Mouse (Mus musculus) lung, embryonic 15.5 days (tissue): ENCODE measurements at regions not wholly inside any gene's neighbourhood (a gene's known extent, or its start where the extent isn't known, plus 50 kb on each side); places are given as distances from the start of the nearest gene placed in this dataset.
"Not testable (repeated sequence)": the region's sequence is repeated elsewhere in the genome, so short reads cannot be mapped to it uniquely, and the experiment has no call there.

Experiments
- ATAC-seq: fragments of 200-750 bp; cut with Nextera tagmentation; 2 replicates; pipeline ENCODE4 v1.8.0; 2017; ENCODE audit warnings: moderate number of reproducible peaks, borderline replicate concordance; ENCODE audit not compliant: low FRiP score, low TSS enrichment; ENCODE audit errors: extremely low read depth
- H3K27ac ChIP-seq: fragments of 300-500 bp; sonication (generic); 2 replicates; pipeline ENCODE4 v1.5.1; 2015; ENCODE audit warnings: moderate library complexity, mild to moderate bottlenecking, inconsistent platforms
- H3K27me3 ChIP-seq: fragments of 300-500 bp; sonication (generic); 2 replicates; pipeline ENCODE4 v1.6.1; 2015; ENCODE audit warnings: inconsistent platforms
- H3K36me3 ChIP-seq: fragments of 300-500 bp; sonication (generic); 2 replicates; pipeline ENCODE4 v1.6.1; 2015; ENCODE audit warnings: inconsistent platforms
- H3K4me1 ChIP-seq: fragments of 300-500 bp; sonication (generic); 2 replicates; pipeline ENCODE4 v1.6.1; 2015; ENCODE audit warnings: inconsistent platforms
- H3K4me2 ChIP-seq: fragments of 300-500 bp; sonication (generic); 2 replicates; pipeline ENCODE4 v1.6.1; 2015; ENCODE audit warnings: inconsistent platforms, mild to moderate bottlenecking, moderate library complexity
- H3K4me3 ChIP-seq: fragments of 300-500 bp; sonication (generic); 2 replicates; pipeline ENCODE4 v1.5.1; 2015; ENCODE audit warnings: mild to moderate bottlenecking, inconsistent platforms
- H3K9ac ChIP-seq: fragments of 300-500 bp; sonication (generic); 2 replicates; pipeline ENCODE4 v1.6.1; 2015; ENCODE audit warnings: inconsistent platforms
- H3K9me3 ChIP-seq: fragments of 300-500 bp; sonication (generic); 2 replicates; pipeline ENCODE4 v1.6.1; 2016; ENCODE audit warnings: inconsistent platforms
- WGBS: fragments of 180-500 bp; shearing (Covaris S2); methylation state at CpG from one replicate; pipeline ENCODE4 v1.1.7; 2015; 5-methylcytosine and 5-hydroxymethylcytosine counted together

DNA sequence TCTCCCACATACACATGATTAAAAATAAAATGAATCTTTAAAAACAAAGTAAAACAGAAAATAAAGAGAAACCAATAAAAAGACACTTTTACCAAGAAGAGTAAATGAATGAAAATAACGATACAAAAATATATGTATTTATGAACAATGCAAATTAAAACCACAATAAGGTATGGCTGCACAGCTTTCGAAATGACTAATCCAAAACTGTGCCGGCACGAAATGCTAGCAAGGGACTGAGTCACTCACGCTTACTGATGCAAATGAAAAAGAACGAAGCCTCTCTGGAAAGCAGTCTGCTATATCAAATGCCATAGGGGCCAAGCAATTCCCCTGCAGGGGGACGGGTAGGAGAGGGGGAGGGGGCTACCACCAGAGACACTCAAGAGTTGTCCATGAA, 704.0 kb downstream of the 4930447A16Rik start:
- Histone ChIP-seq H3K9me3 (no peaks in the 10 kb centered on the region), H3K36me3 (no peaks in the 10 kb centered on the region), H3K4me3 (no peak overlapping the region), H3K4me1 (no peaks in the 10 kb centered on the region), H3K27ac (no peak overlapping the region), H3K4me2 (no peak overlapping the region), H3K27me3 (no peaks in the 10 kb centered on the region), H3K9ac (no peak overlapping the region)
- 84% methylated on average over 7 of the region's 7 CpGs for WGBS
- ATAC-seq = no peak

DNA sequence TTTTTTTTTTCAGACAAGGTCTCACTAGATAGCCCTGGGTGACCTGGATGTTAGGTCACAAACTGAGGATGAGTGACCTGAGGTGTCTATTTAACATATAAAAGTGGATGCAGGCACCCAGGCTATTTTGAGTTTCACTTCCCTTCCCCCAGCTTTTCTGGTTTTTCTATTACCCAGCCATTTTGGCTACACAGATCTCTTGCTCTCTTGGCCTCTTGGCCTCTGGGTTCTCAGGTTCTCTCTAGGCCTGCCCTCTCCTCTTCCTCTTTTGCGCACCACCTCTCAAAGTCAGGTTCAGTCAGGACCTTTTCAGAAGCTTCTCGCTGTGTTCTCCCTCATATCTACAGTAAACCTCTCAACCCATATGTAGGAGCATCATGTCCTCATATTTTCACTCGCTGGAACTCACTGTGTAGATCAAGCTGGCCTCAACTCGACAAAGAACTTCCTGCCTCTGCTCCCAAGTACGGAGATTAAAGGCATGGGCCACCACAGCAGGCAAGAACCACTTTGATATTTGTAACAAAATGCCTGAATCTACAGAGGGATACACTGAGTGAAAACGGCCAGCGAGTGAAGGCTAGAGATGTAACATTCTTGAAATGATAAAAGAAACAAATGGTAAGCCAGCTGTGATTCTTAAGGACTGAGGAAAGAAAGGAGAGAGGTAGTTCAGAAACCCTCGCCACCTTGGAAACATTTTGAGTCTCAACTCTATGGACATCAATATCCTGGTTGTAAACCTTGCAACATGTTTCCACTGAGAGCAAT, 704.7 kb downstream of the 4930447A16Rik start:
- Histone ChIP-seq H3K9me3 (no peaks in the 10 kb centered on the region), H3K4me1 (no peaks in the 10 kb centered on the region), H3K4me3 (no peak overlapping the region), H3K27me3 (no peaks in the 10 kb centered on the region), H3K4me2 (no peak overlapping the region), H3K27ac (no peak overlapping the region), H3K36me3 (no peaks in the 10 kb centered on the region), H3K9ac (no peak overlapping the region)
- ATAC-seq = no peak
- 69% methylated on average over 8 of the region's 8 CpGs for WGBS

DNA sequence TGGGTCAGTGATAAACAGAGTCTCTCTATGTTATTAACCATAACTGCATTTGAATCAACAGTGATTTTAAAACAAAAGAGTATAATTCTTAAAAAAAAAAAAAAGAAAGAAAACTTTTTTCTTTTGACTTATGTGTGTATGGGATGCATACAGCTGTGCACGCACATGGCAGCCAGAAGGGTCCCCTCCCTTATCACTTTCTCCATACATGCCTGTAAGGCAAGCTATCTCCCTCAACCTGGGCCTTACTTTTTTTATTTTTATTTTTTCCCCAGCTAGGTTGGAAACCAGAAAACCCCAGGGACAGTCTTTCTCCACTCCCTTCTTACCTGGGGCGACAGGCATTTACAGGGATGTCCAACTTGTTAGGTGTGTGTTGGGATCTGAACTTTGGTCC, 705.3 kb downstream of the 4930447A16Rik start:
- H3K4me1 ChIP-seq = no peaks in the 10 kb centered on the region
- WGBS = 89% methylated on average over 2 of the region's 2 CpGs
- ATAC-seq = no peak
- no peak overlapping the region for H3K27ac ChIP-seq
- no peak overlapping the region for H3K9ac ChIP-seq
- H3K4me3 ChIP-seq = no peak overlapping the region
- H3K4me2 ChIP-seq = no peak overlapping the region
- no peaks in the 10 kb centered on the region for H3K36me3 ChIP-seq
- H3K9me3 ChIP-seq = no peaks in the 10 kb centered on the region
- no peaks in the 10 kb centered on the region for H3K27me3 ChIP-seq

DNA sequence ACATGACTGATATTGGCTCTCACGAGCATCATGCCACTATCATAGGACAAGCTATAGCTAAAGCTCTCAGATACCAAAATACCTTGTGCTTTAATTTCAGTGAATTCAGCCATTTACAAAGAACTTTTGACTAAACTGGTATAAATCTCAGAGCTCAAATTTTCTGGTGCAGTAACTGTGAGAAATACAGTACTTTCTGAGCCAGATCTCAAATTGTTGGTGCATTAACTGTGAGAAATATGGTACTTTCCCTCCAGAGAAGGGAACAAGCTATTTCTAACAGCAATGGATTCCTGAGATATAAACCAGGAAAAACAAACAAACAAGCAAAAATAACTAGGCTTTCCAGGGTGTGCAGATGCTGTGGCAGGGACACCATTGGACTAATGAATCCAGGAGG, 714.3 kb downstream of the 4930447A16Rik start:
- no peak for ATAC-seq
- Histone ChIP-seq H3K4me1 (no peaks in the 10 kb centered on the region), H3K36me3 (no peaks in the 10 kb centered on the region), H3K27me3 (no peaks in the 10 kb centered on the region), H3K27ac (no peak overlapping the region), H3K4me3 (no peak overlapping the region), H3K9ac (no peak overlapping the region), H3K9me3 (0 out of 2 replicates have a peak, but pooled peaks cover 3% of the 10 kb centered on the region), H3K4me2 (no peak overlapping the region)
- WGBS = 80% methylated on average over 1 of the region's 1 CpGs

DNA sequence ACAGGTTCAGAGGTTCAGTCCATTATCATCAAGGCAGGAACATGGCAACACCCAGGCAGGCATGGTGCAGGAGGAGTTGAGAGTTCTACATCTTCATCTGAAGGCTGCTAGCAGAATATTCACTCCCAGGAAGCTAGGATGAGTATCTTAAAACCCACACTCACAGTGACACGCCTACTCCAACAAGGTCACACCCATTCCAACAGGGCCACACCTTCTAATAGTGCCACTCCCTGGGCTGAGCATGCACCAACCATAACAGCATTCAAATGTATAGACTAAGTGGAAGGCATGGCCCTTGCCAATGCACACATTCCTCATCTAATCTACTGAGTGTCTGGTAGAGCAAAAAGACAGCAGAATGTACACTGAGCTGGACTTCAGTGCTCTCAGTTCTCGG, 718.1 kb downstream of the 4930447A16Rik start:
- no peak for ATAC-seq
- Histone ChIP-seq H3K9ac (no peak overlapping the region), H3K4me1 (no peaks in the 10 kb centered on the region), H3K9me3 (no peaks in the 10 kb centered on the region), H3K27ac (no peak overlapping the region), H3K4me2 (no peak overlapping the region), H3K36me3 (no peaks in the 10 kb centered on the region), H3K4me3 (no peak overlapping the region), H3K27me3 (no peaks in the 10 kb centered on the region)
- WGBS = 74% methylated on average over 2 of the region's 2 CpGs

DNA sequence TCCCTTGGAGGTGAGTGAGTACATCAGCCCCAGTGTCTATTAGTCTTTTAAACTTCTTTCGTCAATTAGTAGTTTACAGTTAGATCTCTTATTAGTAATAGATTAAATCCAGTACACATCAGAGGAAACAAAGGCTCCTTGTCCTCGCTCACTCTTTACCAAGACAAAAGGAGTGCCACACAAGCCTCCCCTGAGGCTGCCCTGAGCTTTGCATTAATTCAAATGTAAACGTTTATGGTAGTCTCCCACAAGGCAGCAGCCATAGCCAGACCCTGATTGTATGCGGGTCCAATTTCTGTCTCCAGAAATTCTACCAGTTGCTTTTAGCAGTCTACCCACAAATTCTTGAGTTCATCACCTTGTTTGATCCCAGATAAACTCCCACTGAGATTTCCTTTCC, 726.3 kb downstream of the 4930447A16Rik start:
- no peak overlapping the region for H3K4me2 ChIP-seq
- no peak for ATAC-seq
- H3K27ac ChIP-seq = no peak overlapping the region
- no peaks in the 10 kb centered on the region for H3K4me1 ChIP-seq
- H3K9ac ChIP-seq = no peak overlapping the region
- H3K27me3 ChIP-seq = no peaks in the 10 kb centered on the region
- 71% methylated on average over 4 of the region's 4 CpGs for WGBS
- H3K36me3 ChIP-seq = no peaks in the 10 kb centered on the region
- no peaks in the 10 kb centered on the region; the same call in 1 of the 2 replicates for H3K9me3 ChIP-seq
- no peak overlapping the region for H3K4me3 ChIP-seq

DNA sequence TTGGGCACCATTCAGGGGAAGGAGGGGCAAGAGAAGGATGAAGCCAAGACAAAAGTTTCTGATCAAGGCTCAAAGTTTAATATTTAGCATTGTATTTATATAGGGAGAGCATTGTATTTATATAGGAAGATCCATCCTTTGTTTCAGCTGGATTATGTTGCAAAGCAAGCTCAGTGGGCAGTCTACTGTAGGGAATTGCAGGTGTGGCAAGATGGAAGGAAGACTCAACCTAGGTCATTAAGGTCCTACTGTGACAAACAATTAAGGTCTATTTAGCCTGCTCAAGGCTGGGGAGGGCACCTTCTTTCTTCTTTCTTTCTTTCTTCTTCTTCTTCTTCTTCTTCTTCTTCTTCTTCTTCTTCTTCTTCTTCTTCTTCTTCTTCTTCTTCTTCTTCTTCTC, 728.5 kb downstream of the 4930447A16Rik start:
- H3K4me3 ChIP-seq, H3K4me1 ChIP-seq, H3K36me3 ChIP-seq, H3K9me3 ChIP-seq, H3K27me3 ChIP-seq, H3K9ac ChIP-seq, H3K27ac ChIP-seq, ATAC-seq, H3K4me2 ChIP-seq: not testable (repeated sequence)

DNA sequence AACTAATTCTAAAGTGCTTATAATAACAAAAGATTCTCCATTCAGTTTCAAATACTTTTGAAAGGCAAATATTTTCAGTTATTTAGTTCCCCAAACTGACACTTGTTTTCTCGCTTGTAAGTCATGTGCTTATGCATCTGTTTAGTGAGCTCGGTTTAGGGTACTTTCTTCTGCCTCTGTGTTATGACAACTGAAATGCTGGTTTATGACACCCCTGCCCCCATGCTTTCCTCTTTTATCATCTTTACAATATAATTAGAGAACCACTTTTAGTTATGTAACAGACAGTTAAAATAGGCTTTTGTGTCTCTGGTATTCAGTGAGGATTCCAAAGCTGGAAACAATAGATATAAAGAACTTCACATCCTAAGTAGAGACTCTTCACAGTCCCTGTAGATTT, 733.8 kb downstream of the 4930447A16Rik start:
- Histone ChIP-seq H3K4me2 (no peak overlapping the region), H3K27me3 (no peaks in the 10 kb centered on the region), H3K9me3 (no peaks in the 10 kb centered on the region), H3K27ac (no peak overlapping the region), H3K4me3 (no peak overlapping the region), H3K9ac (no peak overlapping the region), H3K36me3 (no peaks in the 10 kb centered on the region), H3K4me1 (no peaks in the 10 kb centered on the region)
- WGBS = 63% methylated on average over 2 of the region's 2 CpGs
- no peak for ATAC-seq

DNA sequence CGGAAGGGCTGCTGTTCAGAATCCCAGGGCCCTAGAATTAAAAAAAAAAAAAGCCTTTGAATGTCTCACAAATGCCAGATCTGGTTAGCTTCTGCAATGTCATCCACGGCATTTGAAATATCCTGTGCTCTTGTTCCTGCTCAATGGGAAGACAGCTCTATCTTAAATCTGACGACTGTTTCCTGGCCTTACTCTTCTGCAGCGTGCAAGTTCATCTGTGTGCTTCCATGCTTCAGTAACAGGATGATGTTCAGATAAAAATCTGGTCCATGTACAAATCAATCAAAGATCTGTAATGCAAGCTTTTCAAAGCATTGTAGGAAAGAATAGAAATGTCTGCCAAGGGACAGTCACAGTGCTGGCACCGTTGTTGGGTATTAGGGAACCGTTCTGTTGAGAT, 738.4 kb downstream of the 4930447A16Rik start:
- no peaks in the 10 kb centered on the region for H3K27me3 ChIP-seq

DNA sequence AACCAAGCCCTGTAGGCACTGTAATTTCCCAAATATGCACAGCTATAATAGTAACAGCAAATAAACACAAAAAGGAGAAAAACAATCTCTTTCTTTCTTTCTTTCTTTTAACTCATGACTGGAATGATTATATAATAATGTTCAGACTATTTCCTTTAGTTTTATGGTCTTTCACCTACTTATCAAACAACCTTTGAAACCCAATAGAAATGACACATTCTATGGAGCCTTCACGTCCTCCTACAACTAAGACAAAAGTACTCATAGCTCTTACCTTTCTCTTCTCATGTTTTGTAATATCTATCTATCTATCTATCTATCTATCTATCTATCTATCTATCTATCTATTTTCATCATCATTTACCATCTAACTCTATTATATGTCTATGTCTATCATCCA, 739.5 kb downstream of the 4930447A16Rik start:
- H3K9me3 ChIP-seq = no peaks in the 10 kb centered on the region
- H3K27ac ChIP-seq = no peak overlapping the region
- no peaks in the 10 kb centered on the region for H3K27me3 ChIP-seq
- 0 out of 2 replicates have a peak, but pooled peaks cover 7% of the 10 kb centered on the region for H3K4me1 ChIP-seq
- 95% methylated on average over 1 of the region's 1 CpGs for WGBS
- H3K9ac ChIP-seq = no peak overlapping the region
- ATAC-seq = no peak
- H3K4me2 ChIP-seq = no peak overlapping the region
- H3K36me3 ChIP-seq = no peaks in the 10 kb centered on the region
- no peak overlapping the region for H3K4me3 ChIP-seq

More for the DNA sequence above, 738.4 kb downstream of the 4930447A16Rik start:
- Histone ChIP-seq H3K9ac (no peak overlapping the region), H3K4me1 (no peaks in the 10 kb centered on the region), H3K4me3 (no peak overlapping the region), H3K9me3 (no peaks in the 10 kb centered on the region), H3K4me2 (no peak overlapping the region), H3K27ac (no peak overlapping the region), H3K36me3 (no peaks in the 10 kb centered on the region)
- no peak for ATAC-seq
- WGBS = 61% methylated on average over 6 of the region's 6 CpGs

DNA sequence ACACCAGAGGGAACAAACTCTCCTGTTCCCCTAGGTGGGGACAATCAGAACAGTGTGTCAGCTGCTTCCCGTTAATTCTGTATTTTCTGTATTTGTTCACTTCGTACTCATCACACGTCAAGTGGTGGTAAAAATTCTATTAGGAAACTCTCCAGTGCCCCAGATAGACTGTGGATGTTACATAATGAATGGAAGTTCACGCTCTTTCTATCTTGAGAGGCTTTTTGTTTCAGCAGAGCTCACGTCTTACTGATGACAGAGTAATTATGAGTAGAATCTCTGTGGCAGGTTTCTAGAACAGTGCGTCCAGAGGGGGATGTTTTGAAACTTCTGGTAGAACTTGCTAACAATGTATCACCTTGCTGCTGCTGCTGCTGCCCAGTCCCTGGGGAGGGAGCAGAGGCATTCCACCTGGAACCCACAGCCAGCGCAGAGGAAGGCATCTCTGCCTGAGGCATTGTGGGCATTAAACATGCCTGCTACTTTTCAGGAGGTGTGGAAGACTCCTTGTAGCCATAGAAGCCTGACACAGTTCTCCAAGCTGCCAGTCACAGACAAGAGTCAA, 740.6 kb downstream of the 4930447A16Rik start:
- no peak overlapping the region for H3K4me2 ChIP-seq
- WGBS = 73% methylated on average over 7 of the region's 7 CpGs

DNA sequence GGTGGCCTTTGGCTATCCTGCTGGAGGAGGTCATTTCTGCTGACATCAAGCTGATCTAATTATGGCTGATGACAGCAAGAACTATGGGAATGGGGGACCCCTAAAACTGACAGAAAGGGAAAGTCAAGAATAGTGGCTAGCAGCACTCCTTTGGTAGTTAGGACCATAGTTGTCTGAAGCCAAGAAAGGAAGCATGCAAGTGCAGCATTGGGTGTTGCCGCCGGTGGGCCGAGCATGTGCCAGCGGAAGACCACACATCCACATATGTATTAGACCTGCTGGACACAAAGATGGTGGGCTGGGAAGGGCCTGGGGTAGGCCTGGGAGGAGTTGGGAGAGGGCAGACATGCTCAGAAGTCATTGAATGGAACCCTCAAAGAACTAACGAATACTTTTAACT, 741.1 kb downstream of the 4930447A16Rik start:
- H3K9ac ChIP-seq = no peak overlapping the region
- no peaks in the 10 kb centered on the region for H3K36me3 ChIP-seq
- ATAC-seq = no peak
- no peak overlapping the region for H3K4me3 ChIP-seq
- no peak overlapping the region for H3K4me2 ChIP-seq
- WGBS = 94% methylated on average over 5 of the region's 5 CpGs
- no peak overlapping the region for H3K27ac ChIP-seq
- H3K27me3 ChIP-seq = no peaks in the 10 kb centered on the region
- H3K9me3 ChIP-seq = no peaks in the 10 kb centered on the region
- H3K4me1 ChIP-seq = 0 out of 2 replicates have a peak, but pooled peaks cover 7% of the 10 kb centered on the region

More for the DNA sequence above, 740.6 kb downstream of the 4930447A16Rik start:
- Histone ChIP-seq H3K9me3 (no peaks in the 10 kb centered on the region), H3K27ac (no peak overlapping the region), H3K27me3 (no peaks in the 10 kb centered on the region), H3K9ac (no peak overlapping the region), H3K4me3 (no peak overlapping the region), H3K4me1 (0 out of 2 replicates have a peak, but pooled peaks cover 7% of the 10 kb centered on the region), H3K36me3 (no peaks in the 10 kb centered on the region)
- ATAC-seq = no peak
